ENCODE assay signal across 7 mouse cellular contexts in the genomic region with DNA sequence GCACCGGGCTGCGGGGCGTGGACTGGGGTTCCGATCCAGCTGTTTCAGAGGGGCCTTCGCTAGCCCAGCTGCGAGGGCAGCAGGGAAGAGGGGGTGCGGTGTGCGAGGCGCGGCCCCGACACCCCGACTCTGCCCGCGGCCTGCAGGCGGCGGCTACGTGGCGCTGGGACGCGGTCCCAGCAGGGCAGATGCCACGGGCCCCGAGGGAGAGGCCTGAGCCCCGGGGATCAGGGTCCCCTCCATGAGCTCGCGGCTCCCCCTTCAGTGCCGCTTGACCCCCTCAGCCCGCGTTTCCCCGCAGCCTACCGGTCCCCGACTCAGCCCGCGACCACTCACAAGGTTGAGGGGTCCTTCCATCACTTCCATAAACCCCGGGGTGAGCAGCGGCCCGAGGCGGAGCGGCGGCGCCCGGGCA. TPM values are rescaled to one million over a fixed set of nuclear protein-coding genes. Genes with fewer than 3 reads are reported as not detected.
DNase-seq lines count a peak whose midpoint lies in the region; ATAC-seq and TF ChIP-seq lines count a peak whose summit lies in the region.

No protein-coding gene starts in this region.

- peak; percentile 52 for TF ChIP-seq CTCF in layer of hippocampus, adult 2 months (conservative IDR thresholded peaks at IDR 0.05)
- no peak for TF ChIP-seq CTCF in MEL (IDR thresholded peaks at IDR 0.05 in 2 of 3, conservative IDR thresholded peaks at IDR 0.05 in 1 of 3; ENCODE audit: control insufficient read depth in 1 of 3, insufficient read depth in 1 of 3, low read depth in 2 of 3, low read length in 3 of 3, poor library complexity in 1 of 3, severe bottlenecking in 1 of 3)

- 0% methylated on average over 35 of the region's 41 CpGs for WGBS in embryonic facial prominence, embryonic 11.5 days
- under 1% methylated on average over 39 of the region's 41 CpGs for WGBS in hindbrain, embryonic 13.5 days
- 0% methylated on average over 28 of the region's 41 CpGs for WGBS in lung, embryonic 16.5 days

- peaks cover 2 to 25% of the 10 kb centered on the region in 2 experiments; a peak in 3 of 4 replicates for H3K36me3 ChIP-seq in MEL (ENCODE audit: control insufficient read depth in 1 of 2, insufficient read depth in 2 of 2, low read length in 2 of 2)
- H3K36me3 ChIP-seq in embryonic facial prominence, embryonic 11.5 days (replicated peaks; ENCODE audit: control insufficient read depth, insufficient read depth, low read depth, low read length), result no peaks in the 10 kb centered on the region
- H3K36me3 ChIP-seq in hindbrain, embryonic 13.5 days, result no peaks in the 10 kb centered on the region
- no peaks in the 10 kb centered on the region for H3K36me3 ChIP-seq in lung, embryonic 16.5 days (ENCODE audit: control insufficient read depth, insufficient read depth, low read length)

- peak overlapping the region; percentile 70 for H3K9ac ChIP-seq in MEL (ENCODE audit: control insufficient read depth, low read depth, low read length, poor library complexity, severe bottlenecking)
- peak overlapping the region; percentile 88 for H3K9ac ChIP-seq in embryonic facial prominence, embryonic 11.5 days (replicated peaks; ENCODE audit: low read length)
- peak overlapping the region; percentile 97 for H3K9ac ChIP-seq in hindbrain, embryonic 13.5 days
- peak overlapping the region; percentile 89 for H3K9ac ChIP-seq in lung, embryonic 16.5 days (ENCODE audit: low read length)

- no peaks in the 10 kb centered on the region for H3K9me3 ChIP-seq in MEL (replicated peaks; ENCODE audit: insufficient read depth, low read length)
- H3K9me3 ChIP-seq in embryonic facial prominence, embryonic 11.5 days (replicated peaks; ENCODE audit: control insufficient read depth, low read length), result no peaks in the 10 kb centered on the region
- no peaks in the 10 kb centered on the region for H3K9me3 ChIP-seq in hindbrain, embryonic 13.5 days
- H3K9me3 ChIP-seq in lung, embryonic 16.5 days (ENCODE audit: control insufficient read depth, low read length), result no peaks in the 10 kb centered on the region

- no peaks in the 10 kb centered on the region for H3K27me3 ChIP-seq in MEL (ENCODE audit: control insufficient read depth in 1 of 2, insufficient read depth in 2 of 2, low read length in 2 of 2)
- no peaks in the 10 kb centered on the region for H3K27me3 ChIP-seq in embryonic facial prominence, embryonic 11.5 days (ENCODE audit: control insufficient read depth, insufficient read depth, low read length)
- H3K27me3 ChIP-seq in hindbrain, embryonic 13.5 days, result no peaks in the 10 kb centered on the region
- H3K27me3 ChIP-seq in lung, embryonic 16.5 days (ENCODE audit: control insufficient read depth, insufficient read depth, low read depth, low read length), result no peaks in the 10 kb centered on the region

- H3K27ac ChIP-seq in layer of hippocampus, adult 2 months, result peak overlapping the region; percentile 89
- no peak overlapping the region; the same call in 1 of the 2 replicates for H3K27ac ChIP-seq in MEL (ENCODE audit: control insufficient read depth, low read depth, low read length)
- 0 out of 2 replicates have a peak overlapping the region, but pooled peaks have one; percentile 35 for H3K27ac ChIP-seq in embryonic facial prominence, embryonic 11.5 days (replicated peaks; ENCODE audit: low read depth, low read length)
- H3K27ac ChIP-seq in hindbrain, embryonic 13.5 days, result peak overlapping the region; percentile 83
- peak overlapping the region; percentile 75 for H3K27ac ChIP-seq in lung, embryonic 16.5 days (ENCODE audit: low read length)

- no peak; a peak in 2 of 4 replicates for TF ChIP-seq POLR2A in MEL (IDR thresholded peaks at IDR 0.05; ENCODE audit: control insufficient read depth in 1 of 2, insufficient read depth in 1 of 2, low read depth in 1 of 2, low read length in 2 of 2, poor library complexity in 1 of 2)

- peak overlapping the region; percentile 85 for H3K4me2 ChIP-seq in embryonic facial prominence, embryonic 11.5 days (ENCODE audit: low read depth, low read length)
- H3K4me2 ChIP-seq in hindbrain, embryonic 13.5 days, result peak overlapping the region; percentile 92
- H3K4me2 ChIP-seq in lung, embryonic 16.5 days (ENCODE audit: low read depth, low read length), result peak overlapping the region; percentile 87

- H3K4me3 ChIP-seq in layer of hippocampus, adult 2 months, result peak overlapping the region; percentile 64
- H3K4me3 ChIP-seq in MEL (ENCODE audit: control insufficient read depth in 1 of 2, insufficient read depth in 1 of 2, low read depth in 2 of 2, low read length in 2 of 2), result peak overlapping the region; percentile 71 to 99
- H3K4me3 ChIP-seq in embryonic facial prominence, embryonic 11.5 days (ENCODE audit: low read depth, low read length), result peak overlapping the region; percentile 92
- H3K4me3 ChIP-seq in hindbrain, embryonic 13.5 days, result peak overlapping the region; percentile 96
- peak overlapping the region; percentile 93 for H3K4me3 ChIP-seq in lung, embryonic 16.5 days (ENCODE audit: low read length)

- no peak for TF ChIP-seq RAD21 in MEL (IDR thresholded peaks at IDR 0.05; ENCODE audit: low read depth, low read length)

- peaks cover 45% of the 10 kb centered on the region for H3K79me2 ChIP-seq in MEL (ENCODE audit: control insufficient read depth, insufficient read depth, low read length, poor library complexity)

- H3K4me1 ChIP-seq in MEL (ENCODE audit: control insufficient read depth in 1 of 2, insufficient read depth in 2 of 2, low read length in 2 of 2), result peaks cover 15 to 27% of the 10 kb centered on the region in 2 experiments
- H3K4me1 ChIP-seq in embryonic facial prominence, embryonic 11.5 days (ENCODE audit: control insufficient read depth, insufficient read depth, low read length), result no peaks in the 10 kb centered on the region
- peaks cover 31% of the 10 kb centered on the region for H3K4me1 ChIP-seq in hindbrain, embryonic 13.5 days (replicated peaks)
- peaks cover 24% of the 10 kb centered on the region for H3K4me1 ChIP-seq in lung, embryonic 16.5 days (replicated peaks; ENCODE audit: control insufficient read depth, insufficient read depth, low read length)

- no peak for TF ChIP-seq EP300 in MEL (IDR thresholded peaks at IDR 0.05; ENCODE audit: low read depth in 1 of 2, low read length in 2 of 2)

- peak; percentile 73 for ATAC-seq in embryonic facial prominence, embryonic 11.5 days (replicated peaks; ENCODE audit: insufficient number of reproducible peaks, low FRiP score, low TSS enrichment, low read depth)
- no peak; the same call in 1 of the 2 replicates for ATAC-seq in hindbrain, embryonic 13.5 days (ENCODE audit: low FRiP score)
- peak; percentile 57 for ATAC-seq in lung, embryonic 16.5 days (ENCODE audit: low read depth)

- peak; percentile 8 to 23 for DNase-seq in layer of hippocampus, adult 2 months (ENCODE audit: low spot score in 2 of 2)
- DNase-seq in layer of hippocampus, adult 11-12 months (ENCODE audit: low spot score), result no peak
- peak; percentile 47 for DNase-seq in MEL (ENCODE audit: low read depth, low spot score)
- peak; percentile 10 for DNase-seq in embryonic facial prominence, embryonic 11.5 days (ENCODE audit: low spot score)
- peak; percentile 18 for DNase-seq in ovary, postnatal 14 days (ENCODE audit: low spot score)

TF ChIP-seq in MEL, 35 proteins besides CTCF, POLR2A, EP300 and RAD21:
- TF ChIP-seq TBP (IDR thresholded peaks at IDR 0.05; ENCODE audit: low read depth, low read length), result no peak
- peak; percentile 3; the same call in 1 of the 2 replicates for TF ChIP-seq ZMIZ1 (IDR thresholded peaks at IDR 0.05; ENCODE audit: low read depth, low read length)
- 0 out of 2 replicates have a peak, but pooled peaks have one; percentile 11 for TF ChIP-seq MXI1 (IDR thresholded peaks at IDR 0.05; ENCODE audit: low read depth, low read length)
- no peak for TF ChIP-seq RCOR1 (IDR thresholded peaks at IDR 0.05; ENCODE audit: low read depth, low read length)
- TF ChIP-seq MYC (IDR thresholded peaks at IDR 0.05; ENCODE audit: low read depth, low read length), result no peak
- no peak for TF ChIP-seq KAT2A (conservative IDR thresholded peaks at IDR 0.05; ENCODE audit: low read depth, low read length)
- no peak for TF ChIP-seq MEF2A (IDR thresholded peaks at IDR 0.05; ENCODE audit: extremely low read depth, insufficient replicate concordance, low read depth, low read length, poor library complexity, severe bottlenecking)
- no peak for TF ChIP-seq ETS1 (IDR thresholded peaks at IDR 0.05; ENCODE audit: low read depth, low read length)
- TF ChIP-seq NELFE (IDR thresholded peaks at IDR 0.05; ENCODE audit: low read depth, low read length), result no peak
- TF ChIP-seq GABPA (IDR thresholded peaks at IDR 0.05; ENCODE audit: low read depth, low read length), result no peak
- TF ChIP-seq CHD2 (IDR thresholded peaks at IDR 0.05; ENCODE audit: low read length), result no peak
- no peak for TF ChIP-seq SMC3 (IDR thresholded peaks at IDR 0.05; ENCODE audit: low read depth, low read length)
- no peak for TF ChIP-seq MYB (IDR thresholded peaks at IDR 0.05; ENCODE audit: low read depth, low read length)
- TF ChIP-seq USF2 (IDR thresholded peaks at IDR 0.05; ENCODE audit: borderline replicate concordance in 1 of 2, insufficient read depth in 1 of 2, low read depth in 1 of 2, low read length in 2 of 2), result no peak
- no peak for TF ChIP-seq MAX (IDR thresholded peaks at IDR 0.05; ENCODE audit: low read length)
- TF ChIP-seq USF1 (IDR thresholded peaks at IDR 0.05; ENCODE audit: low read depth, low read length), result no peak

RNA-seq across cellular contexts. Expression of gene Nrbf2, which starts 0.3 kb away (rescaled TPM):
- 10 to 100 TPM; 19.3 to 20.7 TPM for total RNA-seq in layer of hippocampus, adult 2 months (2021)
- total RNA-seq in MEL (2012; rRNA removed), result 18.5 and 19.5 TPM in 2 replicates
- 10 to 100 TPM in 1 of 2 experiments, not detected in 1; 38.9 TPM for polyA plus RNA-seq in MEL (2012; ENCODE audit: insufficient read depth in 1 of 2, insufficient read length in 2 of 2, low read depth in 1 of 2, low replicate concordance in 2 of 2, missing spikeins in 1 of 2)
- polyA plus RNA-seq in embryonic facial prominence, embryonic 11.5 days (2014; fragmentation: Nextera tagmentation; extraction: Ambion mirVana), result 47.3 and 48.1 TPM in 2 replicates
- polyA plus RNA-seq in hindbrain, embryonic 13.5 days (2015; fragmentation: Nextera tagmentation; extraction: Ambion mirVana), result 44.0 and 44.5 TPM in 2 replicates
- 36.8 and 39.5 TPM in 2 replicates for polyA plus RNA-seq in lung, embryonic 16.5 days (2015; fragmentation: Nextera tagmentation; extraction: Ambion mirVana)
